Mouse (Mus musculus): ENCODE data around the gene Spag9. TPM values are rescaled to one million over a fixed set of nuclear protein-coding genes. Genes with fewer than 3 reads are reported as not detected.

Gene Spag9
- total and polyA plus RNA-seq, 2 experiments from 2014 or later, result 80.7 to 131 TPM

GRCm38 (mm10) chr11:93987625-93988327 lies 8.1 kb upstream of the Spag9 start:
- H3K9ac ChIP-seq (replicated peaks; ENCODE audit: low read length, poor library complexity, severe bottlenecking), result no peak overlapping the region
- no peaks in the 10 kb centered on the region for H3K27me3 ChIP-seq (ENCODE audit: insufficient read depth, low read length)
- no peak for TF ChIP-seq CTCF (IDR thresholded peaks at IDR 0.05)
- H3K27ac ChIP-seq (ENCODE audit: low read depth, low read length), result no peak overlapping the region
- no peak overlapping the region for H3K4me2 ChIP-seq (ENCODE audit: low read depth, low read length, poor library complexity, severe bottlenecking)
- WGBS, result 72% methylated on average over 8 of the region's 8 CpGs
- no peaks in the 10 kb centered on the region for H3K9me3 ChIP-seq (ENCODE audit: low read length)
- DNase-seq (ENCODE audit: low spot score), result no peak
- H3K4me1 ChIP-seq (ENCODE audit: insufficient read depth, low read length), result no peaks in the 10 kb centered on the region
- H3K4me3 ChIP-seq (ENCODE audit: low read depth, low read length), result no peak overlapping the region
- ATAC-seq (ENCODE audit: low FRiP score), result no peak
- H3K36me3 ChIP-seq (ENCODE audit: insufficient read depth, low read length), result no peaks in the 10 kb centered on the region

- TF ChIP-seq CTCF (IDR thresholded peaks at IDR 0.05), result no peak
- DNase-seq (ENCODE audit: low spot score), result no peak
These were observed 7.4 kb upstream of the Spag9 start for GRCm38 (mm10) chr11:93988328-93989062.

GRCm38 (mm10) chr11:93994531-93994930 lies 1.4 kb upstream of the Spag9 start:
- TF ChIP-seq CTCF (IDR thresholded peaks at IDR 0.05), result no peak
- peak overlapping the region; percentile 92 for H3K4me2 ChIP-seq (ENCODE audit: low read depth, low read length, poor library complexity, severe bottlenecking)
- peak overlapping the region; percentile 94 for H3K27ac ChIP-seq (ENCODE audit: low read depth, low read length)
- H3K9ac ChIP-seq (replicated peaks; ENCODE audit: low read length, poor library complexity, severe bottlenecking), result no peak overlapping the region; the same call in 1 of the 2 replicates
- H3K9me3 ChIP-seq (ENCODE audit: low read length), result no peaks in the 10 kb centered on the region
- peaks cover 22% of the 10 kb centered on the region for H3K4me1 ChIP-seq (ENCODE audit: insufficient read depth, low read length)
- no peaks in the 10 kb centered on the region for H3K27me3 ChIP-seq (ENCODE audit: insufficient read depth, low read length)
- DNase-seq (ENCODE audit: low spot score) (no peak), ATAC-seq (ENCODE audit: low FRiP score) (no peak)
- 63% methylated on average over 5 of the region's 5 CpGs for WGBS
- H3K4me3 ChIP-seq (ENCODE audit: low read depth, low read length), result peak overlapping the region; percentile 96; the same call in 1 of the 2 replicates
- H3K36me3 ChIP-seq (ENCODE audit: insufficient read depth, low read length), result no peaks in the 10 kb centered on the region; the same call in 1 of the 2 replicates

More at GRCm38 (mm10) chr11:93988328-93989062, 7.4 kb upstream of the Spag9 start:
- H3K9ac ChIP-seq (replicated peaks; ENCODE audit: low read length, poor library complexity, severe bottlenecking), result no peak overlapping the region
- no peaks in the 10 kb centered on the region for H3K4me1 ChIP-seq (ENCODE audit: insufficient read depth, low read length)
- 67% methylated on average over 12 of the region's 12 CpGs for WGBS
- H3K4me3 ChIP-seq (ENCODE audit: low read depth, low read length), result no peak overlapping the region
- H3K27ac ChIP-seq (ENCODE audit: low read depth, low read length), result no peak overlapping the region
- ATAC-seq (ENCODE audit: low FRiP score), result no peak
- H3K36me3 ChIP-seq (ENCODE audit: insufficient read depth, low read length), result no peaks in the 10 kb centered on the region
- no peak overlapping the region for H3K4me2 ChIP-seq (ENCODE audit: low read depth, low read length, poor library complexity, severe bottlenecking)
- H3K9me3 ChIP-seq (ENCODE audit: low read length), result no peaks in the 10 kb centered on the region
- H3K27me3 ChIP-seq (ENCODE audit: insufficient read depth, low read length), result no peaks in the 10 kb centered on the region

GRCm38 (mm10) chr11:93995111-93995719 lies 676 bp upstream of the Spag9 start:
- Histone ChIP-seq H3K9me3 (ENCODE audit: low read length) (no peaks in the 10 kb centered on the region), H3K4me1 (ENCODE audit: insufficient read depth, low read length) (peaks cover 22% of the 10 kb centered on the region), H3K27ac (ENCODE audit: low read depth, low read length) (peak overlapping the region; percentile 94), H3K27me3 (ENCODE audit: insufficient read depth, low read length) (no peaks in the 10 kb centered on the region), H3K4me3 (ENCODE audit: low read depth, low read length) (peak overlapping the region; percentile 96), H3K36me3 (ENCODE audit: insufficient read depth, low read length) (no peaks in the 10 kb centered on the region; the same call in 1 of the 2 replicates), H3K4me2 (ENCODE audit: low read depth, low read length, poor library complexity, severe bottlenecking) (peak overlapping the region; percentile 92), H3K9ac (replicated peaks; ENCODE audit: low read length, poor library complexity, severe bottlenecking) (peak overlapping the region; percentile 92)
- WGBS, result 7% methylated on average over 15 of the region's 15 CpGs
- ATAC-seq (ENCODE audit: low FRiP score), result peak; percentile 36
- DNase-seq (ENCODE audit: low spot score), result peak; percentile 57
- TF ChIP-seq CTCF (IDR thresholded peaks at IDR 0.05), result no peak

GRCm38 (mm10) chr11:93996306-93997140 lies 632 bp downstream of the Spag9 start:
- DNase-seq (ENCODE audit: low spot score), result peak; percentile 45
- Histone ChIP-seq H3K4me3 (ENCODE audit: low read depth, low read length) (peak overlapping the region; percentile 96), H3K36me3 (ENCODE audit: insufficient read depth, low read length) (no peaks in the 10 kb centered on the region; the same call in 1 of the 2 replicates), H3K9ac (replicated peaks; ENCODE audit: low read length, poor library complexity, severe bottlenecking) (peak overlapping the region; percentile 92), H3K4me1 (ENCODE audit: insufficient read depth, low read length) (peaks cover 22% of the 10 kb centered on the region), H3K9me3 (ENCODE audit: low read length) (no peaks in the 10 kb centered on the region), H3K27me3 (ENCODE audit: insufficient read depth, low read length) (no peaks in the 10 kb centered on the region), H3K27ac (ENCODE audit: low read depth, low read length) (peak overlapping the region; percentile 94), H3K4me2 (ENCODE audit: low read depth, low read length, poor library complexity, severe bottlenecking) (peak overlapping the region; percentile 92)
- TF ChIP-seq CTCF (IDR thresholded peaks at IDR 0.05), result peak; percentile 48
- peak; percentile 28 for ATAC-seq (ENCODE audit: low FRiP score)
- WGBS, result under 1% methylated on average over 58 of the region's 58 CpGs
